Mouse (Mus musculus) embryo, embryonic 10 days (tissue): Measurements from ENCODE around the gene Akna.

Experiments used
- DNase-seq: peaks from one replicate; pipeline ENCODE4 v3.0.0-alpha.2; 2015; ENCODE audit warnings: low spot score

The Akna gene

GRCm38 (mm10) chr4:63409908-63410582 is 6.9 kb upstream of the Akna start:
- peak; percentile 73 for DNase-seq

DNA sequence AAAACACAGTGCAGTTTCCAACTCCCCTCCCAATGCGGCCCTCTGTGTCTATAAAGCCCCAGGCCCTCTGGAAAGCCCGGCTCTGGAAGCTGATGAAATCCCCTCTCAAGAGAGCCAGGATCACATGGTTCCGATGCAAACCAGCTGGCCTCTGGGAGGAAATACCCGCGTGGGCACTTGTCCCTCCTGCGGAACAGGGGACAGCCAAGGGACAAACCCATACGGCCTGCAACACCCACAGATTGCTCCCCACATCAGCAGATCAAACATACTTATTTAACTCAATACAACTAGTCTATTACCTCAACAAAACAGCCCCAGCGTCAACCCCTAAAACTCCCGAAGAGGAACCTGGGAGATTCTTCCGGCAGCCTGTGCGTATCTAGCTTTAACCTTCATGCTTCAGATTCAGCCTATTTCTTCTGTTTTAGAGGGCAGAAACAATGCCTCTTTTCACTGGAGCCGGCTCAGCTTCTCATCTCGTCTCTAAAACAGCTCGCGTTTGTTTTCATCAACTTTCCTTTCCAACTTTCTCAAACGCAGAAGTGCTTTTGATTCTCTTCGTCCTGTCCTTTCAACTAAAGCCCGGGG is 6.3 kb upstream of the Akna start:
- DNase-seq, result peak; percentile 24

GRCm38 (mm10) chr4:63408649-63409048 is 5.5 kb upstream of the Akna start:
- DNase-seq, result peak; percentile 88

- DNase-seq, result no peak
These were observed 5.1 kb upstream of the Akna start for GRCm38 (mm10) chr4:63408247-63408646.

- DNase-seq, result no peak
These were observed 2.5 kb upstream of the Akna start for GRCm38 (mm10) chr4:63405683-63406082.

DNA sequence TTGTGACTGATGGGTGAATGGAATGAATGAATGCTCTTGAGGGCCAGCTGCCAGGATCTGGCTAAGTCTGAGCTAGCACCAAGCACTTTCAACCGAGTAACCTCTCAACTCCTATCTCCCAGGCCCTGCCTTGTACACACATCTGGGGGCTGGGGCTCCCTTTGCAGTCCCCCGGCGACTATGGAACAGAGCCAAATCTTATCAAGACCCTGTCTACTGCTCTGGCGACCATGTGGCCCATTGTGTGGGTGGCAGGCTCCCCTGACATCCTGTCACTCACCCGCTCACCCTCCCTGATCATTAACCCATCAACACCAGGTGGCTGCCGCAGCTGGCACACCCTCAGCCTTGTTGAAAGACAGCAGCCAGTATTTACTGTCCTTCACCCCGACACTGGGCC is 1.9 kb upstream of the Akna start:
- DNase-seq, result no peak

DNA sequence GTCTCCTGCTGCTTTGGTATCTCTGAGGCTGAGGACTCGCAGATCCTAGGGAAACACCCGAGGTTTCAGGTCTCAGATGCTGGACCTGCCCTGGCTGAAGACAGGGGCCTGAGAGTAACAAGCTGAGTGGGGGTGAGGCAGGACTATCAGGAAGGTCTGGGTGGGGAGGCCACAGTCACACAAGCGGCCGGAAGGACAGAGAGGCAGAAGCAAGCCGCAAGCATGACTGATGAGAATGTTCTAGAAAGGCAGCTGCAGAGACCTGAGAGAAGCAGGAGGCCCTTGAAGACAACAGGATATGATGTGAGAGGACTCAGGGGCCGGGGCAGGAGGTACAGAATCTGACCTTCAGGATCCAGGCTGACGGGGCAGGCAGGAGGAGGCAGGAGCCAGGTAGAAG is 1.1 kb upstream of the Akna start:
- no peak for DNase-seq

DNA sequence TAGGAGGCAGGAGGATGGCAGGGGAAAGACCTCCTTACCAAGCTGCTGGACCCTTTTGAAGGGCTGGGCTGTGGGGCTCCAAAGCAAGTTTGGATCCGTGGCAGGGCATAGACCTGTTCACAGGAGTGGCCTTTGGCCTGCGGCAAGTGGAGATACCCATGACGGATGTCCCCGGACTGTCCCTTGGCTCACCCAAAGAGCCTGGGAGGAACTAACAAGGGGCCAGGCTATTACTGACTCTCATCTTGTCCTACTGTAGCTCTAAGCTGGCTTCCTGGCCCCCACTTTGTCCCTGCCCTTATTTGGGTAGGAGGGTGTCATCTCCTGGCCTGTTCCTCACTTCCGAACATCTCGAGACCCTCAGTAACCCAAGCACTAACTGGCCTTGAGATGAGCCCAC is 596 bp downstream of the Akna start:
- DNase-seq, result no peak

GRCm38 (mm10) chr4:63402056-63402455 is 1.1 kb downstream of the Akna start:
- no peak for DNase-seq

DNA sequence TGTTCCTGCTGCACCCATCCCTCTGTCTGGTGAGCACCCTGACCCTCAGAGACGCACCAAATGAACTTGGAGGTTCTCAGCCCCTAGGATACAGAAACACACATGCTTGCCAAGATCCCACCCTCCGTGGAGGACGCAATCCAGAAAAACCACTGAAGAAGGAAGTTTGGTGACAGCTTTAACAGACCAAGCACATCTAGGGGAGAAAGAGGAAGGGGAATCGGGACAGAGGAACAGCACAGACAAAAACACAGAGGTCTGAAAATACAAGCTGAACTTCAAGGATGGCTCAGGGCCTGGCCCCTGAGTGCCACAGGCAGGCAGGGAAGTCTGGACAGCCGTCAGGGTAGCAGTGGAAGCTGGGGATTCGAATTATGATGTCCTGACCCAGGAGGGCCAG is 1.5 kb downstream of the Akna start:
- no peak for DNase-seq

- no peak for DNase-seq
These were observed 2.4 kb downstream of the Akna start for GRCm38 (mm10) chr4:63400541-63401306.

DNA sequence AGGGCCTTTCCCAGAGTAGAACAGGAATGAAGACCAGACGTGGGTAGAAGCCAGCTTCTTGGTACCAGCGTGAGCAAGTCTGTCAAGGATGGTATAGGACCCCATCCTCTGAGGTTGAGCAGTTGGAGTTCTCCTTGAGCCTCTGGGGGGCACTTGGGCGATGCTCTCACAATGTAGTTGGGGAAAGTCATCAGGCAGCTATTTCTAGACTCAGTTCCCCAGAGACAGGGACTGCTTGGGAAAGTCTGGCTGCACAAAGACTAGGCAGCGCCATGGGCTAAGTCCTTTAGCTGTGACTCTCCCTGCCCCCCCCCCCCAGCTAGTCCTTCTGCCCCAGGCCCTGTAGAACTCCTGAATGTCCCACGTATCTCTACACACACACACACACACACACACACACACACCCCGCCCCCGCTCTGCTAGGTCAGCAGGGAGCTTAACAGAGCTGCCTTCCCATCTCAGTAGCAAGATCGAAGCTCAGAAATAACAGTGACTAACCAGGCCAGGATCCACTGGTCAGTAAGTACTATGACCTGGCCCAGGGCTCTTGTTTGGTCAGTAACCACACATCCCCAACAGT is 3.4 kb downstream of the Akna start:
- no peak for DNase-seq

DNA sequence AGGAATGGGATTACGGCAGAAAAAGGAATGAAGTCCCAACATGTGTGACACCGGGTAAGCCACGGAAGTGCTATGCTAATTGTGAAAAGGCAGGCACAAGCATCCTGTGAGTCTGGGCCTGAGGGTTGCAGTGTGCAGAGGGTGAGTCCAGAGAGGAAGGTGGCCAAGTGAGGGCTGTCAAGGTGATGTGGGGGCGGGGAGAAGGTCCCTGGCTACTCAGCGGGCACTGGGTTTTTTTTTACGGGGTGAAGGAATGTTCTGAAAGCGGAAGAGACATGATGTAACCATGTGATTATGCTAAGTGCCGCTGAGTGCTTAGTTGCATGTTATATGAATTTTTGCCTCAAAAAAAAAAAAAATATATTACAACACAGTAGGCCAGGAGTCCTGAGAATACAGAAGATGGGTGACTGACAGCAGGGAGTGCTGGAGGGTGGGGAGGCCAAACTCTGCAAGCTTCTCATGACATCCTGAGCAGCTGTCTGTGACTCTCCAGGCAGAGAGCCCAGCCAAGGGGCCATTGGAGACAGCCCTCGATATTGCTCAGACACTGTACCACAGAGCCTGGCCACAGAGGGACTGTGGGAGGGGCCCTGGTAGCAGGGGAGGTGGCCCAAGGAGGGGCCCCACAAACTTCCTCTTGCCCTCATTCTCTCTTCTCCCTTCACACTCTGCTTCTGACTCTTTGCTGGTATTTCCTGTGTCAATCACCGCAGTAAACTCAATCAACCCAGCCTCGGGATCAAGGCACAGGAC is 4.1 kb downstream of the Akna start:
- no peak for DNase-seq

GRCm38 (mm10) chr4:63397981-63398537 is 5.1 kb downstream of the Akna start:
- DNase-seq, result no peak

DNA sequence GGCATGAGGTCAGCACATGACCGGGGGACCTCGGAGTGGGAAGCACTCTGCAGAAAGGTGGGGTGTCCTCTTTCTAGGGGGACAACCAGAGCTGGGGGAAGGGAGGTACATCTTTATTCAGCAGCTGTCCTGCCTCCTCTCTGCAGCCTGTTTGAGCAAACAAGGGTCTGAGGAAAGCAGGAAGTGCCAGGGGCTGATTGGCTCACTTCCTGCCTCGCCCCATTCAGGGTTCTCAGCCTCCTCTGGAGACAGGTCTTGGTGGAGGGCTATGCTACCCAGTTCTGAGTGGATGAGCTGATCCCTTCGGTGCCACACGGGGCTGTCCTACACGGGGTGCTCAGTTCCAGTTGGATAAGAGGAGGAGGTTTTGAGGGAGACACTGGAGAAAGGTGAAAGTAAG is 11.8 kb downstream of the Akna start:
- no peak for DNase-seq

GRCm38 (mm10) chr4:63389887-63390528 is 13.1 kb downstream of the Akna start:
- DNase-seq, result no peak

DNA sequence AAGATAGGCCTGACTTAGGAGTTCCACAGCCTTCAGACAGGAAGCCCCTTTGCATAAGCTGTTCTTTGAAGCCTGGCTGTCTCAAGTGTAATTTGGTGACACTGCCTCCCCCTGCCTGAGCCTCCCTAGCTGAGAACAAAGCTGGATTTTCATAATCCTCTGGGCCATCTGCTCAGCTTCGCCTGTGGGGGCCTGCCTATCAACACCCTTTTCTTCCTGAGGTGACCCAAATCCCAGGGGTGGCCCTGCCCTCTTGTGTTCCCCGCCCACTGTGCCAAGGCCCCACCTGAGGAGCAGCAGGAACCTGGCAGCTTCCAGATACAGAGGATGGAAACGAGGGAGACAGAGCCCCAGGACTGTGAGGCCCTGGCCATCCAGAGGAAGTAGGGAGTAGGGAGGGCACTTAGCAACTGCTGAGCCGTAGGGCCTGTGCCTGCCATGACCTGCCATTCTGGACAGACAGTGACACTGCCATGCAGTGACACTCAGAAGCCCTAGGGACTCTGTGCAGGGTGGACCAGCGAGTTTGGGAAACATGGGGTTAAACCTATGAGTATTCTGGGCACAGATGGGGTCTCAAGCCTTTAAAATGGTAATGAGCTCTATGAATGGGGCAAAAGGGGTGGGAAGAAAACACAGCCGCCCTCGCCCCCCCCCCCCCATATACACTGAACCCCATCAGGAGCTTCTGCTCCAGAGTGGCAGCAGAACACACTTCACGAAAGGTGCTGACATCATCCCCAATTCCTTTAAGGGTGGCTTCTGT is 13.8 kb downstream of the Akna start:
- DNase-seq, result peak; percentile 32

DNA sequence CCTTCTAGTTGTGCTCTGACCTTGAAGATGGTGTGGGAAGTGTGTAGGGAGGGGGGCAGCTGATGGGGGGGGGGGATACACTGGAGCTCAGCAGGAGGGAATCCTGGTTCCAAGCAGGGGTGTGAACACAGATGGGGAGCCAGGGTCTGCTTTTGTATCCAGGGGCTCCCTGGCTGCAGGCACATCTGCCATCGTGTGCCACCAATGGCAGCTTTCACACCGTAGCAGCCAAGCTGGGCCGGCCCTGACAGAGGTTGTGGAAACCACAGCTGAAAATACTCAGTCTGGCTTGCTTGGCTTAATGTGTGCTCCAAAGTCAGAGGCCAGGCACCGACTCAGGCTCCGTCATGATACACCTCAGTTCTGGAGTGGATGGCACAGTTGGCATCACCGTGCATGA is 15.1 kb downstream of the Akna start:
- DNase-seq, result no peak

DNA sequence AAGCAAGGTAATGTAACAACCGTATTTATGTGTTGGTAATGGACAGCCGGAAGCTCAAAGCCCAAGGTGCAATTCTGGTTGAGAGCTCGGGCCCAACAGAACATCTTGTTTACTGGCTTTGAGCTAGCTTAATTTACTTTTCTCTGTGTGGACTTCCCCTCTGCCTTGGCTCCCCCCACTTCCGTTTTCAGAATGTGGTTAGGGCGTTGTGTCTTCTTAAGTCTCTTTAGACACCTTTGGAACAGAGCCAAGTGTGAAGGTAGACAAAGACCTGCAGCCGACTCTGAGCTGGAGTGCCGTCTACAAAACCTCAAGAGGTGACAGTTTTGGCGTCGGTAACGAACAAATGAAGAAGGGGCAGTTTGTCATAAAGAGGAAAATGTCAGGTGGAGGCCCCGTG is 17.4 kb downstream of the Akna start:
- DNase-seq, result no peak

DNA sequence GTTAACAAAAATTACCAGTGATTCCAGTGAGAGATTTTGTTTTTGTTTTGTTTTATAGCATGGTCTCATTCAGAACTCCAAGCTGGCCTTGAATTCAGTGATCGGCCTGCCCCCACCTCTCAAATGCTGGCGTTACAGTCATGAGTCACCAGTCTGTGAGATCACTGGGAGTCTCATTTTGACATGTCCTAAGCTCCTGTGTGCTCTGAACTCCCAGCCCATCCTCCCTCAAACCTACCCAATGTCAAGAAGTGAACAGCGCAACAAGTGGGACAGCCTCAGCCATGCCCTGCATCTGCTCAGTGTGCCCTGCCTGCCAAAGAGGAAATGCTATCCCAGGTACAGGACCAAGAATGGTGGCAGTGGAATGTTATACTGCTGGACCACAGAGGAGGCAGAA is 17.9 kb downstream of the Akna start:
- no peak for DNase-seq

DNA sequence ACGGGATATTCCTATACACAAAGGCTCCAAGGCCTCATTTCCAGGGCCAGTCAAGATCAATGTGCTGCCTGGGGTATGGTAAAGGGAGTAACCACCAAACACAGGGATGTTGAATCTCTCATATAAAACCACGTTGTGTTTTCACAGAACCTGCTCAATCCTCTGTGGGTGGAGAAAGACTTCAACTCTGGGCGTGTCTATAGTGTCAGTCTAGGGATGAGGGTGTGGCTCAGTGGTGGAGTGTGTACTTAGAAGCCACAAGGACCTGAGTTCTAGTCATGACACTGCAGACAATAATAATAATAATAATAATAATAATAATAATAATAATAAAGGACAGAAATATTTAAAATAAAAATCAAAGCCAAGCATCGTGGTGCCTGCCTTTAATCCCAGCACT is 18.9 kb downstream of the Akna start:
- no peak for DNase-seq
